Mouse (Mus musculus): ENCODE results near the gene Cdc37.

Gene Cdc37

GRCm38 (mm10) chr9:21167140-21168097, 17.6 kb upstream of the Cdc37 start:
- DNase-seq, result no peak

- peak in 1 of 2 experiments; percentile 49 for DNase-seq
These were observed 16.7 kb upstream of the Cdc37 start for GRCm38 (mm10) chr9:21166516-21166915.

- peak; percentile 56 to 81 for DNase-seq
These were observed 16.2 kb upstream of the Cdc37 start for GRCm38 (mm10) chr9:21165952-21166451.

- peak; percentile 68 to 78 for DNase-seq
These were observed 15.5 kb upstream of the Cdc37 start, which contains the start of gene Pde4a for GRCm38 (mm10) chr9:21165041-21165951. Pde4a (plus strand) TSS chr9:21165714.

- no peak for DNase-seq
These were observed 14.3 kb upstream of the Cdc37 start for GRCm38 (mm10) chr9:21164072-21164471.

- DNase-seq, result peak in 1 of 2 experiments; percentile 70
These were observed 13.6 kb upstream of the Cdc37 start for GRCm38 (mm10) chr9:21163086-21164050.

GRCm38 (mm10) chr9:21161209-21161909, 11.6 kb upstream of the Cdc37 start:
- DNase-seq, result peak; percentile 94 to 97

- no peak for DNase-seq
These were observed 5.0 kb upstream of the Cdc37 start for GRCm38 (mm10) chr9:21154787-21155186.

- DNase-seq, result no peak
These were observed 4.1 kb upstream of the Cdc37 start for GRCm38 (mm10) chr9:21153833-21154232.

GRCm38 (mm10) chr9:21153331-21153730, 3.5 kb upstream of the Cdc37 start:
- no peak for DNase-seq

GRCm38 (mm10) chr9:21152715-21153114, 2.9 kb upstream of the Cdc37 start:
- peak; percentile 64 to 75 for DNase-seq

- DNase-seq, result no peak
These were observed 617 bp downstream of the Cdc37 start for GRCm38 (mm10) chr9:21149077-21149653.

GRCm38 (mm10) chr9:21148427-21148826, 1.4 kb downstream of the Cdc37 start:
- no peak for DNase-seq

GRCm38 (mm10) chr9:21146722-21147121, 3.1 kb downstream of the Cdc37 start:
- DNase-seq, result no peak

GRCm38 (mm10) chr9:21145431-21145830, 4.4 kb downstream of the Cdc37 start:
- no peak for DNase-seq

- DNase-seq, result no peak
These were observed 5.4 kb downstream of the Cdc37 start for GRCm38 (mm10) chr9:21144361-21144760.

GRCm38 (mm10) chr9:21141922-21142321, 7.9 kb downstream of the Cdc37 start:
- DNase-seq, result no peak

- DNase-seq, result no peak
These were observed 11.4 kb downstream of the Cdc37 start for GRCm38 (mm10) chr9:21138386-21138785.

- peak; percentile 71 to 83 for DNase-seq
These were observed 12.6 kb downstream of the Cdc37 start for GRCm38 (mm10) chr9:21137229-21137628.

- no peak for DNase-seq
These were observed 13.4 kb downstream of the Cdc37 start for GRCm38 (mm10) chr9:21136401-21136800.

GRCm38 (mm10) chr9:21135941-21136381, 13.8 kb downstream of the Cdc37 start:
- no peak for DNase-seq
